Mouse (Mus musculus): ENCODE measurements at regions not wholly inside any gene's neighbourhood (a gene's known extent, or its start where the extent isn't known, plus 50 kb on each side); places are given as distances from the start of the nearest gene placed in this dataset.

GRCm38 (mm10) chr2:166226929-166227328 is 71.5 kb upstream of the Sulf2 start:
- TF ChIP-seq ZC3H11A (IDR thresholded peaks at IDR 0.05; ENCODE audit: borderline replicate concordance, low read depth, low read length), result no peak
- TF ChIP-seq HCFC1 (IDR thresholded peaks at IDR 0.05; ENCODE audit: borderline replicate concordance, insufficient read depth, low read length), result no peak
- no peak for TF ChIP-seq MAFK (IDR thresholded peaks at IDR 0.05; ENCODE audit: insufficient read depth, low read depth, low read length)
- no peak for TF ChIP-seq CHD2 (IDR thresholded peaks at IDR 0.05; ENCODE audit: low read depth, low read length)
